Mouse (Mus musculus): Measurements from ENCODE around the gene Actr3. TPM values are rescaled to one million over a fixed set of nuclear protein-coding genes. Genes with fewer than 3 reads are reported as not detected.
A peak's percentile ranks its signal among the peaks of the same experiment; 100 is the strongest.

Actr3 gene
- polyA plus RNA-seq, 1 experiment: not detected

- H3K27ac ChIP-seq (ENCODE audit: insufficient read depth, low read depth, low read length): no peak overlapping the region
- H3K4me3 ChIP-seq (ENCODE audit: insufficient read depth, low read depth, low read length): no peak overlapping the region
- H3K4me1 ChIP-seq (ENCODE audit: control insufficient read depth, insufficient read depth, low read length): no peaks in the 10 kb centered on the region
- no peak for TF ChIP-seq CTCF (IDR thresholded peaks at IDR 0.05; ENCODE audit: insufficient read depth, low read depth, low read length)
- TF ChIP-seq POLR2A (IDR thresholded peaks at IDR 0.05; ENCODE audit: insufficient read depth, low read depth, low read length): no peak
- 90% methylated on average over 7 of the region's 7 CpGs for WGBS
These were observed 6.2 kb upstream of the Actr3 start for GRCm38 (mm10) chr1:125441679-125442078.

GRCm38 (mm10) chr1:125441251-125441650 lies 5.7 kb upstream of the Actr3 start:
- Histone ChIP-seq H3K27ac (ENCODE audit: insufficient read depth, low read depth, low read length) (no peak overlapping the region), H3K4me1 (ENCODE audit: control insufficient read depth, insufficient read depth, low read length) (no peaks in the 10 kb centered on the region), H3K4me3 (ENCODE audit: insufficient read depth, low read depth, low read length) (no peak overlapping the region)
- no peak for TF ChIP-seq CTCF (IDR thresholded peaks at IDR 0.05; ENCODE audit: insufficient read depth, low read depth, low read length)
- WGBS: 92% methylated on average over 6 of the region's 6 CpGs

- WGBS: 91% methylated on average over 3 of the region's 3 CpGs
- H3K27ac ChIP-seq (ENCODE audit: insufficient read depth, low read depth, low read length): no peak overlapping the region
- no peak for TF ChIP-seq POLR2A (IDR thresholded peaks at IDR 0.05; ENCODE audit: insufficient read depth, low read depth, low read length)
These were observed 4.0 kb upstream of the Actr3 start for GRCm38 (mm10) chr1:125439556-125439955.

GRCm38 (mm10) chr1:125438826-125439225 lies 3.3 kb upstream of the Actr3 start:
- no peak overlapping the region for H3K27ac ChIP-seq (ENCODE audit: insufficient read depth, low read depth, low read length)

More at GRCm38 (mm10) chr1:125439556-125439955, 4.0 kb upstream of the Actr3 start:
- no peak overlapping the region for H3K4me3 ChIP-seq (ENCODE audit: insufficient read depth, low read depth, low read length)
- H3K4me1 ChIP-seq (ENCODE audit: control insufficient read depth, insufficient read depth, low read length): no peaks in the 10 kb centered on the region

GRCm38 (mm10) chr1:125437927-125438326 lies 2.4 kb upstream of the Actr3 start:
- 52% methylated on average over 3 of the region's 3 CpGs for WGBS
- H3K27ac ChIP-seq (ENCODE audit: insufficient read depth, low read depth, low read length): no peak overlapping the region
- no peak overlapping the region for H3K4me3 ChIP-seq (ENCODE audit: insufficient read depth, low read depth, low read length)
- no peaks in the 10 kb centered on the region for H3K4me1 ChIP-seq (ENCODE audit: control insufficient read depth, insufficient read depth, low read length)
- no peak for TF ChIP-seq CTCF (IDR thresholded peaks at IDR 0.05; ENCODE audit: insufficient read depth, low read depth, low read length)

More at GRCm38 (mm10) chr1:125438826-125439225, 3.3 kb upstream of the Actr3 start:
- Histone ChIP-seq H3K4me3 (ENCODE audit: insufficient read depth, low read depth, low read length) (no peak overlapping the region), H3K4me1 (ENCODE audit: control insufficient read depth, insufficient read depth, low read length) (no peaks in the 10 kb centered on the region)
- TF ChIP-seq CTCF (IDR thresholded peaks at IDR 0.05; ENCODE audit: insufficient read depth, low read depth, low read length): no peak
- TF ChIP-seq POLR2A (IDR thresholded peaks at IDR 0.05; ENCODE audit: insufficient read depth, low read depth, low read length): no peak
- 86% methylated on average over 2 of the region's 2 CpGs for WGBS

- WGBS: 93% methylated on average over 2 of the region's 2 CpGs
- no peak overlapping the region for H3K4me3 ChIP-seq (ENCODE audit: insufficient read depth, low read depth, low read length)
- no peak overlapping the region for H3K27ac ChIP-seq (ENCODE audit: insufficient read depth, low read depth, low read length)
- TF ChIP-seq POLR2A (IDR thresholded peaks at IDR 0.05; ENCODE audit: insufficient read depth, low read depth, low read length): no peak
- no peak for TF ChIP-seq CTCF (IDR thresholded peaks at IDR 0.05; ENCODE audit: insufficient read depth, low read depth, low read length)
- no peaks in the 10 kb centered on the region for H3K4me1 ChIP-seq (ENCODE audit: control insufficient read depth, insufficient read depth, low read length)
These were observed 1.6 kb upstream of the Actr3 start for GRCm38 (mm10) chr1:125437161-125437560.

GRCm38 (mm10) chr1:125435018-125435368 lies 534 bp downstream of the Actr3 start:
- H3K27ac ChIP-seq (ENCODE audit: insufficient read depth, low read depth, low read length): peak overlapping the region; percentile 63
- WGBS: under 1% methylated on average over 22 of the region's 23 CpGs
- peak overlapping the region; percentile 96 for H3K4me3 ChIP-seq (ENCODE audit: insufficient read depth, low read depth, low read length)
- peaks cover 2% of the 10 kb centered on the region; the same call in 1 of the 2 replicates for H3K4me1 ChIP-seq (ENCODE audit: control insufficient read depth, insufficient read depth, low read length)
- no peak for TF ChIP-seq CTCF (IDR thresholded peaks at IDR 0.05; ENCODE audit: insufficient read depth, low read depth, low read length)
- no peak for TF ChIP-seq POLR2A (IDR thresholded peaks at IDR 0.05; ENCODE audit: insufficient read depth, low read depth, low read length)

GRCm38 (mm10) chr1:125434485-125435001 lies 984 bp downstream of the Actr3 start:
- WGBS: under 1% methylated on average over 25 of the region's 25 CpGs
- Histone ChIP-seq H3K4me1 (ENCODE audit: control insufficient read depth, insufficient read depth, low read length) (peaks cover 2% of the 10 kb centered on the region; the same call in 1 of the 2 replicates), H3K4me3 (ENCODE audit: insufficient read depth, low read depth, low read length) (peak overlapping the region; percentile 96), H3K27ac (ENCODE audit: insufficient read depth, low read depth, low read length) (peak overlapping the region; percentile 63)
- TF ChIP-seq POLR2A (IDR thresholded peaks at IDR 0.05; ENCODE audit: insufficient read depth, low read depth, low read length): no peak
- no peak for TF ChIP-seq CTCF (IDR thresholded peaks at IDR 0.05; ENCODE audit: insufficient read depth, low read depth, low read length)

GRCm38 (mm10) chr1:125431286-125431685 lies 4.2 kb downstream of the Actr3 start:
- H3K4me3 ChIP-seq (ENCODE audit: insufficient read depth, low read depth, low read length): no peak overlapping the region
- peaks cover 2% of the 10 kb centered on the region; the same call in 1 of the 2 replicates for H3K4me1 ChIP-seq (ENCODE audit: control insufficient read depth, insufficient read depth, low read length)
- 86% methylated on average over 4 of the region's 4 CpGs for WGBS
- TF ChIP-seq POLR2A (IDR thresholded peaks at IDR 0.05; ENCODE audit: insufficient read depth, low read depth, low read length): no peak
- no peak for TF ChIP-seq CTCF (IDR thresholded peaks at IDR 0.05; ENCODE audit: insufficient read depth, low read depth, low read length)
- H3K27ac ChIP-seq (ENCODE audit: insufficient read depth, low read depth, low read length): no peak overlapping the region

- Histone ChIP-seq H3K4me1 (ENCODE audit: control insufficient read depth, insufficient read depth, low read length) (peaks cover 2% of the 10 kb centered on the region; the same call in 1 of the 2 replicates), H3K27ac (ENCODE audit: insufficient read depth, low read depth, low read length) (no peak overlapping the region), H3K4me3 (ENCODE audit: insufficient read depth, low read depth, low read length) (no peak overlapping the region)
- TF ChIP-seq POLR2A (IDR thresholded peaks at IDR 0.05; ENCODE audit: insufficient read depth, low read depth, low read length) (no peak), CTCF (IDR thresholded peaks at IDR 0.05; ENCODE audit: insufficient read depth, low read depth, low read length) (no peak)
- 49% methylated on average over 7 of the region's 7 CpGs for WGBS
These were observed 4.8 kb downstream of the Actr3 start for GRCm38 (mm10) chr1:125430737-125431136.
